Mouse (Mus musculus): ENCODE results near the gene Atp6v0d1.
A peak's percentile ranks its signal among the peaks of the same experiment; 100 is the strongest.

The Atp6v0d1 gene

GRCm38 (mm10) chr8:105537011-105537677, 28.7 kb downstream of the Atp6v0d1 start:
- DNase-seq (ENCODE audit: low spot score in 2 of 2): no peak

DNA sequence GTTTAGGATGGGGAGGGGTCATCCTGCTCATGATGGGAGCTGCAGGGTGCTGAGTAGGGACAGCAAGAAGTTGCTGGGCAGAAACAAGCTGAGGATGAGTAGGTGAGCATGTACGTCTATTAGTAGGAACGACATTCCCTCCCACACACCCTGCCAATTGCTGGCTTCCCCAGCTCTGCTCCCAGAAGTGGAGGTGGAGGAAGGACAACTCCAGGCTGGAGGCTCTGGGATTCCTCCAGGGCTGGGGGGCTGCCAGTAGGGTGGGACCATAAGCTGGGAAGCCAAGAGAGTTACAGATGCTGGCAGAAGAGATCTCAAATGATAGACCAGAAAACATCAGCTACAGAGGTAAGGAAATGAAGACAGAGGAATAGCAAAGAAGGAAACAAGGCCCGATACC, 29.3 kb downstream of the Atp6v0d1 start:
- no peak for DNase-seq (ENCODE audit: low spot score in 2 of 2)

DNA sequence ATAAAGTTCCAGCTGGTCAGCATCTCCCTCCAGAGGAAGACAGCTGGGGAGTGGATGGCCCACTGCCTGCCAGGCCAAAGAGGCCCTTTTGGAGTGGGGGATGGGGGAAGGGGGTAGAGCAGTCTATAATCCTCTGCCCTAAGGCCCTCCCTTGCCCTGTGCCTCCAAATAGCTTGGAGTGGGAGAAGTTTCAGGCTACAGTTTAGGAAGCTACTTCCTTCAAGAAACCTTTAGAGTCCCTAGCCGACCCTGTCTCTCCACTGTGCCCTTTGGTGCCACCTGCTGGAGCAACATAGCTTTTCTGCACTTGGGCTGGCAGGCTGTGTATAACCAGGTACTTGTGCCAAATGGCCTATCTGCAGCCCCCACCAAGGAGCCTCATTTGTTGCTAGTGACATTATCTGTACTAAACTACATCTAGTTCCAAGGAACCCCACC, 31.9 kb downstream of the Atp6v0d1 start:
- peak; percentile 61 to 75 for DNase-seq (ENCODE audit: low spot score in 2 of 2)

DNA sequence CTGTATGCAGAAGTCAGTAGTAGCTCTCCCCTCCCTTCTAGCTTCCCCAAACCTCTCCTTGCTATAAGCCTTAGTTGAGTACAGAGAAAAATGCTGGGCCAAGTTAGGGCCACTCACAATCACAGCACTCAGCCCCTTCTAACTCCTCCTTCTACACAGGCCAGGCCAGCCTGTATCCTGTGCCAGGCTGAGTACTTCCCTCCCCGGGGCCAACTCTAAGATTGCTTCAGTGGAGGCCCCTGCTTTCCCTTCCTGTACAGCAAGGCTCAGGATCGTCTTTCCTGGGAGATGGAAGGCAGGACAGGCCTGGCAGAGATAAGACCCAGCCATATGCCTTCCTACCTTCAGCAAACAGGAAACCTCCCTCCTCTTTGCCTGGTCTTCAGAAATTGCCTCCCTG, 32.4 kb downstream of the Atp6v0d1 start:
- DNase-seq (ENCODE audit: low spot score in 2 of 2): no peak

- DNase-seq (ENCODE audit: low spot score in 2 of 2): peak; percentile 48 to 59
Measured at GRCm38 (mm10) chr8:105531774-105532173, 34.1 kb downstream of the Atp6v0d1 start.

- DNase-seq (ENCODE audit: low spot score in 2 of 2): no peak
Measured at GRCm38 (mm10) chr8:105529271-105529670, 36.6 kb downstream of the Atp6v0d1 start.

DNA sequence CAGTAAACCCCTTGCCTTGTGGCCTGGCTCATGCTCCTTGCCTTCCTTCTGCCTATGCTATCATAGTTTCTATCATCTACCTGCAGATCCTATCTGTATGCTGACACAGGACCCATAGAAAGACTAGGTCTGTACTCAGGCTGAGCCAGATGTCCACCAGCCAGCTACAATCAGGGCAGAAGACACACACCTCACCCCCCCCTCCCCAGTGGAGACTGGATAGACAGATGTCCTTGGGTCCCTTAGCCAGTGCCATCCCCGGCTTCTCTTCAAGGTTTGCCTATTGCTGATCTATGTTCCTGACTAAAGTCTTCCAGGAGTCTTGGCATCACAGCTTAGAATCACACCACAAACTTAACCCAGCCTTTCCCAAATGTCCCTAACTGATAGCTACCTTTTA, 37.6 kb downstream of the Atp6v0d1 start:
- no peak for DNase-seq (ENCODE audit: low spot score in 2 of 2)

DNA sequence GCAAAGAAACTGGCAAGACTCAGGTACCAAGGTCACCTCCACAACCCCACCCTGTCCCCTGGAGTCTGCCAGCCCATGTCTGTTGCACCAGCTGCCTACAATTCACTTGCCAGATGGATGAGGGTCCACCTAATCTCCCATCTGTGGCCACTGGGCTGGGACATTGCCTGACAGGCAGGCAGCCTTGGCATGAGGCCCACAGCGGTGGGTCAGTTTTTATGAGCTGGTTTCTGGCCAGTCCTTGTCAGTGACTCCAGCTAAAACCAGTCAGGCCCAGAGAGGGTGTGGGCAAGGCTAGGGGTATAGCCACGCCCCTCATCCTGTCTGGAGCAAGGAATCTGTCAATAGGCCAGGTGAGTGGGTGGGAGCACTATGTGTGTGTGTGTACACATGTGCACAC, 38.7 kb downstream of the Atp6v0d1 start:
- no peak for DNase-seq (ENCODE audit: low spot score in 2 of 2)

DNA sequence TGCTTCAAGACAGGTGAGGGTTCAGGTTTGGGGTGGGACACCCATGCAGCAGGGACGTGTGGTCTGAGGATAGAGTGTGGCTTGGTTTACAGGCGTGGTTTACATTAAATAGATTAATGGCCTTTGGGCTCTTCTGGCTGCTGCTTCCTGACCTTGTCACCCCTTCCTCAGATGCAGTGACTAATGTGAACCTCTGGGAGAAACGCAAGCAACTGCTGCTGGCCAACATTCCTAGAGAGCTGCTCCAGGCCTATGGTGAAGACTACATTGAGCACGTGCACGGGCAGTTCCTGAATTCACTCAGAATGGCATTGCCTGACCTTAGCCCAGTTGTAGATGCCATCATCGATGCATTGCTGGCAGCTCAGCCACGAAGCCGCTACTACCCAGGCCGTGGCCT, 43.0 kb downstream of the Atp6v0d1 start:
- no peak for DNase-seq (ENCODE audit: low spot score in 2 of 2)

DNA sequence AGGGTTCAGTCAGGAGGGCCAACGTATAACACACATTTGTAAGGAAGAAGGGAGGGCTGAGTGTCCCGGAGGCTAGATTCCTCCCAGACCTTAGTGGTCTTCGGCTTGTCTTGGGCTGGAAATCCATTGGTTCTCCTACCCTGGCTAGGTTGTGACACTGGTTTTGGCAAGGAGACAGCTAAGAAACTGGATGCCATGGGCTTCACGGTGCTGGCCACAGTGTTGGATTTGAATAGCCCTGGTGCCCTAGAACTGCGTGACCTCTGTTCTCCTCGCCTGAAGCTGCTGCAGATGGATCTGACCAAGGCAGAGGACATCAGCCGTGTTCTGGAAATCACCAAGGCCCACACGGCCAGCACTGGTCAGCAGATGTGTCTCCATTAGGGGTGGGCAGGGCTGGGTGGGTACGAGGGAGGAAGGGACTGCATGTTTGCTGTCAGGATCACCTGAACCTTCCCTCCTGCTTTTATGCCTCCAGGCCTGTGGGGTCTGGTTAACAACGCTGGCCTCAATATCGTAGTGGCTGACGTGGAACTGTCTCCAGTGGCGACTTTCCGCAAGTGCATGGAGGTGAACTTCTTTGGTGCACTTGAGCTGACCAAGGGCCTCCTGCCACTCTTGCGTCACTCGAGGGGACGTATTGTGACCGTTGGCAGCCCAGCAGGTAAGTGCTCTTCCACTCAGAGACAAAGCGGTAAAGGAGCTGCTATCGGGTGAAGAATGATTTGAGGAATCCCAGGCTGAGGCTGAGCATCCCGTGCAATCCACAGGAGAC, 43.7 kb downstream of the Atp6v0d1 start:
- no peak for DNase-seq (ENCODE audit: low spot score in 2 of 2)

DNA sequence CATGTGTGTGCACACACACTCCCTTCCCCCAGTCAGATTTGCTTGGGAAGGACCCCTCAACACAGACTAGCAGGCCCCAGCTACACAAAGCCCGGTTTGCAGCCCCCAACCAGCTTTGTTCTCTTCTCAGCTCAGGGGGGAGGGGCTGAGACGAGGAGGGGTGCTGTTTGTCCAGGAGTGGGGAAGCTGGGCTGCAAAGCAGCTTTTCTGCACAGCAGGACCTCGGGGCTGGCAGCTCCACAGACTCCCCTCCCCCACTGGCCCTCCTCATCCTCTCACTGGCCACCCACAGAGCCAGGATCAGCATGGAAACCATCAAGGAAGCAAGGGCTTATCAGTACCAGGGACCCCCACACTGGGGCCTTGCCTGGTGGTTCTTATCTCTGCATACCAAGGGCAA, 44.8 kb downstream of the Atp6v0d1 start:
- no peak for DNase-seq (ENCODE audit: low spot score in 2 of 2)

GRCm38 (mm10) chr8:105520521-105520920, 45.3 kb downstream of the Atp6v0d1 start:
- no peak for DNase-seq (ENCODE audit: low spot score in 2 of 2)

DNA sequence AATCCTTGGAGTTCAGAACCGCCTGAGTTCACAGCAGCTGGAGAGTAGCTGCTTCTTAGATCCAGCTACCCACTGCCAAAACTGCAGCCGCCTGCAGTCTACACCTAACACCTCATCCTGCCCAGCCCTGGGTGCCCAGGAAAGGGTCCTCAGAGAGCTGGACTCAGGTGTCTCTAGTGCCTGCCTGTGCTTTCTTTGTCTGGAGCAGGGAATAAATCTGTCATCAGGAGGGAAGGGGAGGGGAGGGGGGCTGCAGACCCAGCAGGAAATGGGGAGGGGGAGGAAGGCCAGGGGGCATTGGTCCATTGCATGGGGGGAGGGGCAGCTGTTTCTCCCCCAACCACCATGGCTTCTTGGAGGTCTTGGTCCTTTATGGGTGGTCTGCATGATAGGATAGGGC, 46.3 kb downstream of the Atp6v0d1 start:
- DNase-seq (ENCODE audit: low spot score in 2 of 2): no peak

DNA sequence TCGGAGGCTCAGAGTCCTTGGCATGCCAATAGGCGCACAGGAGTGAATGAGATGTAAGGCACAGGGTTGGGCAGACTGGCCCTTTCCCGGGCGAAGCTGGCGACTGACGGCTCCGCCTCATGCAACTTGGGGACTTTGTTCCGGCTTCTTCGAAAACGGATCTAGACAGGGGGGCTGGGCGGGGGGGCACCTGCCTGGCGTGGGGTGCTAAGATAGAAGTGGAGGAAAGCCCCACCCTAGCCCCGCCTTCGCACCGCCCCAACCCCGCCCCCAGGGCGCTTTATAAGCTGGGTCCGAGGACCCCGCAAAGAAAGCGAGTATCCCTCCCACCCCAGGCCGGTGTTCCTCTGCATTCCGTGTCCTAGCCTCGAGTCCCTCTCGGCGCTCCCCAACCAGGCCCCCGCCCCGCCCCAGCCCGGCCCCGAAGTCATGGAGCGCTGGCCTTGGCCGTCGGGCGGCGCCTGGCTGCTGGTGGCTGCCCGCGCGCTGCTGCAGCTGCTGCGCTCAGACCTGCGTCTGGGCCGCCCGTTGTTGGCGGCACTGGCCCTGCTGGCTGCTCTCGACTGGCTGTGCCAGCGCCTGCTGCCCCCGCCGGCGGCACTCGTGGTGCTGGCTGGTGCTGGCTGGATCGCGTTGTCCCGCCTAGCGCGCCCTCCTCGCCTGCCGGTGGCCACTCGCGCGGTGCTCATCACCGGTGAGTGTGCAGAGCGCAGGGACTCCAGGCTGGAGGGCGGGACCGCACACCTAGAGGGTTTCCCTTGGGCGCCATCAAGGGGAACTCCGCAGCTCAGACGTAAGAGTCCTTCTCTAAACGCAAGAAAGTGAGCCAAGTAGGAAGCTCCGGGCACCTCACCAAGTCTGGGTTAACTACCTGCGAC, 47.2 kb downstream of the Atp6v0d1 start, which contains the start of gene Hsd11b2:
Gene Hsd11b2 (plus strand): TSS at position 320 of the 878 bp plus-strand sequence.
- DNase-seq (ENCODE audit: low spot score in 2 of 2): peak; percentile 25 to 30

GRCm38 (mm10) chr8:105517346-105517745, 48.5 kb downstream of the Atp6v0d1 start:
- no peak for DNase-seq (ENCODE audit: low spot score in 2 of 2)

- DNase-seq (ENCODE audit: low spot score in 2 of 2): peak; percentile 43 to 66
Measured at GRCm38 (mm10) chr8:105516018-105516645, 49.7 kb downstream of the Atp6v0d1 start.

GRCm38 (mm10) chr8:105514656-105515055, 51.2 kb downstream of the Atp6v0d1 start:
- no peak for DNase-seq (ENCODE audit: low spot score in 2 of 2)

DNA sequence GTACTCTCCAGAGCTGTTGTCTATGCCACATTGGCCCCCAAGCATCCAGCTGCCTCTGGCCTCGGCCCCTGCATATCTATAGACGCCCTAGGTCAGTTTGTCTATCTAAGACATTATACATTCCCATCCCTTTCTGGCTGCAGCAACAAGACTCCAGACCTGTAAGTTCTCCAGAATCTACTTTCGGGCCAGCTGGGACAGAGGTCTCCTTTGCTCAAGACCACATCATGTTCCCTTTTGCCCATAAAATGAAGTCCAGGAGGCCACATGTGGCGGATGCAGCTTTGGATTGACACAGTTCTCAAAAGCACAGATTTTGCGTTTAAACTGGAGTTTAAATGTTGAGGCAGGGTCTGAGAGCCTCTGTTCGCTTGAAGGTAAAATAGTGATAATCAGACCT, 51.7 kb downstream of the Atp6v0d1 start:
- no peak for DNase-seq (ENCODE audit: low spot score in 2 of 2)

- DNase-seq (ENCODE audit: low spot score in 2 of 2): no peak
Measured at GRCm38 (mm10) chr8:105509997-105510735, 55.7 kb downstream of the Atp6v0d1 start.

- no peak for DNase-seq (ENCODE audit: low spot score in 2 of 2)
Measured at GRCm38 (mm10) chr8:105508758-105509157, 57.1 kb downstream of the Atp6v0d1 start.

DNA sequence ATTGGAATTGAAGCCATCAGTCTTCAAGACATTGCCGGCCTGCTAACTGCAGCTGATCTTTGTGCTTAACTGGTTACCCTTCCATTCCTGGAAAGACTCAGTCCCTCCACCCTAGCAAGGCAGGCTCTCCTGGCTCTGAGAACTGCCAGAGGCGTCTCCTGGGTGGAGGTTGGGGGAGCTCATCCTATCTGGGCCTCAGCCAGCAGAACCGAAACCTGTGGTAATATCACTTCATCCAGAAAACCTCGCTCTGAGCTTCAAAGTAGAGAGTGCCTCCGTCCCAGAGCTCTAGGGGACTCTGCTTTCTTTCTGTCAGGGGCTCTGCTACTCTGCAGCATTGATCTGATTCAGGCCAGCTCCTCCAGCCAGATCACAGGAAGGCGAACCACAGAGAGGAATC, 58.9 kb downstream of the Atp6v0d1 start:
- DNase-seq (ENCODE audit: low spot score in 2 of 2): no peak

All from spleen, postnatal 14 days (tissue).